Mouse (Mus musculus) liver, postnatal 0 days (tissue): ENCODE results near the gene Ppp1r21. TPM values are rescaled to one million over a fixed set of nuclear protein-coding genes. Genes with fewer than 3 reads are reported as not detected.

ENCODE experiments used
- ATAC-seq: fragments of 200-750 bp; cut with Nextera tagmentation; 2 replicates; pipeline ENCODE4 v1.8.0; 2017; ENCODE audit warnings: mild to moderate bottlenecking, moderate library complexity
- DNase-seq: peaks from one replicate; pipeline ENCODE4 v3.0.0-alpha.2; 2016
- H3K27ac ChIP-seq: fragments of 300-500 bp; sonication (generic); 2 replicates; pipeline ENCODE4 v1.5.1; 2014; ENCODE audit warnings: antibody characterized with exemption, moderate library complexity, mild to moderate bottlenecking, low read depth
- H3K27me3 ChIP-seq: fragments of 300-500 bp; sonication (generic); 2 replicates; pipeline ENCODE4 v1.6.1; 2014; ENCODE audit warnings: low read length, control low read depth, mixed read lengths; ENCODE audit not compliant: insufficient read depth
- H3K36me3 ChIP-seq: fragments of 300-500 bp; sonication (generic); replicated peaks from 2 replicates; pipeline ENCODE4 v1.6.1; 2014; ENCODE audit warnings: mild to moderate bottlenecking, control low read depth, low read length, moderate library complexity, mixed read lengths; ENCODE audit not compliant: insufficient read depth
- H3K4me1 ChIP-seq: fragments of 300-500 bp; sonication (generic); 2 replicates; pipeline ENCODE4 v1.6.1; 2014; ENCODE audit warnings: antibody characterized with exemption, mild to moderate bottlenecking, control low read depth; ENCODE audit not compliant: insufficient read depth
- H3K4me2 ChIP-seq: fragments of 300-500 bp; sonication (generic); 2 replicates; pipeline ENCODE4 v1.6.1; 2014; ENCODE audit warnings: low read depth, mild to moderate bottlenecking, low read length, moderate library complexity, mixed read lengths
- H3K4me3 ChIP-seq: fragments of 300-500 bp; sonication (generic); 2 replicates; pipeline ENCODE4 v1.5.1; 2014; ENCODE audit warnings: low read depth, low read length
- H3K9ac ChIP-seq: fragments of 300-500 bp; sonication (generic); replicated peaks from 2 replicates; pipeline ENCODE4 v1.6.1; 2014; ENCODE audit warnings: mild to moderate bottlenecking, moderate library complexity
- H3K9me3 ChIP-seq: fragments of 300-500 bp; sonication (generic); 2 replicates; pipeline ENCODE4 v1.6.1; 2016; ENCODE audit warnings: mild to moderate bottlenecking, control low read depth, low read length, mixed read lengths
- CTCF ChIP-seq: sonication (generic); IDR thresholded peaks from 2 replicates; pipeline ENCODE4 v1.5.1; 2016; ENCODE audit warnings: antibody characterized with exemption, low read depth
- EP300 ChIP-seq: IDR thresholded peaks from 2 replicates; pipeline ENCODE4 v1.6.1; 2016; ENCODE audit warnings: antibody characterized with exemption, low read depth, mild to moderate bottlenecking
- WGBS: fragments of 180-500 bp; shearing (Covaris S2); extraction: QIAGEN DNeasy Blood & Tissue Kit; methylation state at CpG from one replicate; pipeline ENCODE4 v1.1.7; 2014; ENCODE audit not compliant: insufficient replicate concordance; 5-methylcytosine and 5-hydroxymethylcytosine counted together
- polyA plus RNA-seq: library from polyadenylated mRNA; unstranded; fragments of >200 nt; fragmentation: Nextera tagmentation; extraction: Ambion mirVana; gene quantifications from 2 replicates; pipeline ENCODE4 v1.2.1, GENCODE M21; 2015

The Ppp1r21 gene
- polyA plus RNA-seq, 1 experiment from 2014 or later: 9.0 TPM

GRCm38 (mm10) chr17:88630554-88630948 is 100.6 kb downstream of the Ppp1r21 start:
- 84% methylated on average over 3 of the region's 3 CpGs for WGBS
- H3K9me3 ChIP-seq: no peaks in the 10 kb centered on the region
- 0 out of 2 replicates have a peak, but pooled peaks cover 2% of the 10 kb centered on the region for H3K36me3 ChIP-seq
- DNase-seq: no peak
- no peak for ATAC-seq
- no peak overlapping the region for H3K27ac ChIP-seq
- H3K4me2 ChIP-seq: no peak overlapping the region
- no peak overlapping the region for H3K4me3 ChIP-seq
- no peak for TF ChIP-seq CTCF
- TF ChIP-seq EP300: no peak
- H3K4me1 ChIP-seq: peaks cover 3% of the 10 kb centered on the region; the same call in 1 of the 2 replicates
- H3K9ac ChIP-seq: no peak overlapping the region
- no peaks in the 10 kb centered on the region for H3K27me3 ChIP-seq

- H3K9ac ChIP-seq: no peak overlapping the region
- H3K9me3 ChIP-seq: no peaks in the 10 kb centered on the region
- WGBS: 66% methylated on average over 3 of the region's 3 CpGs
- no peak overlapping the region for H3K4me3 ChIP-seq
- H3K36me3 ChIP-seq: 0 out of 2 replicates have a peak, but pooled peaks cover 4% of the 10 kb centered on the region
- no peak overlapping the region for H3K27ac ChIP-seq
- no peak for ATAC-seq
- H3K27me3 ChIP-seq: no peaks in the 10 kb centered on the region
- no peak overlapping the region for H3K4me2 ChIP-seq
- peaks cover 3% of the 10 kb centered on the region; the same call in 1 of the 2 replicates for H3K4me1 ChIP-seq
- no peak for DNase-seq
- TF ChIP-seq EP300 (no peak), CTCF (no peak)
These were observed 102.7 kb downstream of the Ppp1r21 start for GRCm38 (mm10) chr17:88632631-88633030.

DNA sequence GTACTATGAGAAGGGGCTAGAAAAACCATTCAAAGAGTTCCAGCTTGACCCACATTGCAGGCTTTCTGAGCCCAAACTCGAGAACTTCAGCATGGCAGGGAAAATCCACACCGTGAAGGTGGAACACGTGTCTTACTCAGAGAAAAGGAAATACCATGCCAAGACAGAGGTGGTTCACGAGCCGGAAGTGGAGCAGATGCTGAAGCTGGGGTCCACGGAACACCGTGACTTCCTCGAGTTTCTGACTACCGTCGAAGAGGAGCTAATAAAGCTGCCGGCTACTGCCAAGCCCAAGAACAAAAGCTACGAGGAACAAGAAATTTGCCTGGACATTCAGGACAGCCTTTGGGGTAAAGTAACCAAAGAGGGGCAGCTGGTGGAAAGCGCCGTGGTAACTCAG is 106.2 kb downstream of the Ppp1r21 start:
- Histone ChIP-seq H3K27ac (no peak overlapping the region), H3K4me3 (no peak overlapping the region), H3K9ac (no peak overlapping the region), H3K9me3 (no peaks in the 10 kb centered on the region), H3K36me3 (0 out of 2 replicates have a peak, but pooled peaks cover 4% of the 10 kb centered on the region), H3K27me3 (no peaks in the 10 kb centered on the region), H3K4me1 (peaks cover 3% of the 10 kb centered on the region; the same call in 1 of the 2 replicates), H3K4me2 (no peak overlapping the region)
- TF ChIP-seq CTCF (no peak), EP300 (no peak)
- 76% methylated on average over 14 of the region's 14 CpGs for WGBS
- DNase-seq: no peak
- ATAC-seq: no peak

GRCm38 (mm10) chr17:88636587-88636986 is 106.7 kb downstream of the Ppp1r21 start:
- Histone ChIP-seq H3K27ac (no peak overlapping the region), H3K9ac (no peak overlapping the region), H3K36me3 (0 out of 2 replicates have a peak, but pooled peaks cover 4% of the 10 kb centered on the region), H3K4me2 (no peak overlapping the region), H3K27me3 (no peaks in the 10 kb centered on the region), H3K4me3 (no peak overlapping the region), H3K9me3 (no peaks in the 10 kb centered on the region), H3K4me1 (peaks cover 3% of the 10 kb centered on the region; the same call in 1 of the 2 replicates)
- WGBS: 60% methylated on average over 12 of the region's 12 CpGs
- DNase-seq (no peak), ATAC-seq (peak; percentile 59; the same call in 1 of the 2 replicates)
- TF ChIP-seq EP300 (no peak), CTCF (peak; percentile 35)

Other genes starting within 250 kb of the Ppp1r21 start
- gene Foxn2, start 89.4 kb upstream of the Ppp1r21 start, polyA plus RNA-seq: 6.6 and 6.8 TPM in 2 replicates
- gene Ston1, start 67.6 kb downstream of the Ppp1r21 start, polyA plus RNA-seq: 0.70 and 0.99 TPM in 2 replicates
- gene Gtf2a1l, start 138.5 kb downstream of the Ppp1r21 start, polyA plus RNA-seq: not detected in 2 replicates